Mouse (Mus musculus): Measurements from ENCODE around the gene Ppcs. TPM values are rescaled to one million over a fixed set of nuclear protein-coding genes. Genes with fewer than 3 reads are reported as not detected.

Ppcs gene
- total RNA-seq, 2 experiments from 2014 or later, result 5.7 to 6.0 TPM

DNA sequence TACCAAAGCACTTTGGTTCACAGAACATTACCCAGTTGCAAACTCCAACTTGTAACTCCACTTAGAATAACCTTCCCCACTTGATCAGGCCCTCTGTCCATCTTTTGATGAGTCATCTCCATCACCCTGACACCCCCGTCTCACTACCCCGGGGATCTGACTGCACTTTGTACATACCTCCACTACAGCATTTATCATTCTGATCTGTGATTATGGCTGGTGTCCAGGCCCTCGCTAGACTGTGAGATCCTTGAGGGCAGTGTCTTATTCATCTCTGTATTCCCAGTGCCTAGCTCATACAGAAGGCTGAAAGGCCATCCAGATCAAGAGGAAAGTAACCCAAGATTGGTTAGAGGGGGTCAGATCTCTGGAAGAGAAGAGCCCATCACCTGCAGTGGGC, 1.0 kb downstream of the Ppcs start:
- DNase-seq (ENCODE audit: low spot score in 2 of 2), result no peak

GRCm38 (mm10) chr4:119417894-119418293, 4.3 kb downstream of the Ppcs start:
- no peak for DNase-seq (ENCODE audit: low spot score in 2 of 2)

GRCm38 (mm10) chr4:119417270-119417669, 5.0 kb downstream of the Ppcs start:
- DNase-seq (ENCODE audit: low spot score in 2 of 2), result no peak

GRCm38 (mm10) chr4:119415072-119415753, 7.0 kb downstream of the Ppcs start, which contains the start of gene Ccdc30:
TSS of gene Ccdc30 (minus strand) at chr4:119415521.
- peak; percentile 67 to 85 for DNase-seq (ENCODE audit: low spot score in 2 of 2)

- DNase-seq (ENCODE audit: low spot score in 2 of 2), result peak in 1 of 2 experiments; percentile 27
Measured at GRCm38 (mm10) chr4:119412791-119413190, 9.4 kb downstream of the Ppcs start.

- DNase-seq (ENCODE audit: low spot score in 2 of 2), result no peak
Measured at GRCm38 (mm10) chr4:119411877-119412650, 10.2 kb downstream of the Ppcs start.

DNA sequence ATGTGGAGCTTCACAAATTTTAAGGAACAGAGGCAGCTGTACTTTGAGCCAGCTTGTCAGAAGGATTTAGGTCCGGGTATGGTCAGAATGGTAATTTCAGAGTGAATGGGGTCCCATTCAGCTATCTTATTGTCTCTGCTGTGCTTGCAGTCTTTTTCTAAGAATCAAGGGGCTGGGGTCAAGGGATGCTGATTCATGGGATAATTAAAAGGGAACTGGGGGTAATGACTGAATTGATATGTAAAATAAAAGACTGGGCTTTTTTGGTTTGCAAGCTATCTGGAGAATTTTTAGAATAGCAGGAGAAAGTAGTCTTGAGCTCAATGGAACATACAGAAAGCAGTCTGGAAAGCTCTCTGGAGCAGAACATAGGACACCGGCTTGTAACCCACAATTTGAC, 18.8 kb downstream of the Ppcs start:
- DNase-seq (ENCODE audit: low spot score in 2 of 2), result no peak

DNA sequence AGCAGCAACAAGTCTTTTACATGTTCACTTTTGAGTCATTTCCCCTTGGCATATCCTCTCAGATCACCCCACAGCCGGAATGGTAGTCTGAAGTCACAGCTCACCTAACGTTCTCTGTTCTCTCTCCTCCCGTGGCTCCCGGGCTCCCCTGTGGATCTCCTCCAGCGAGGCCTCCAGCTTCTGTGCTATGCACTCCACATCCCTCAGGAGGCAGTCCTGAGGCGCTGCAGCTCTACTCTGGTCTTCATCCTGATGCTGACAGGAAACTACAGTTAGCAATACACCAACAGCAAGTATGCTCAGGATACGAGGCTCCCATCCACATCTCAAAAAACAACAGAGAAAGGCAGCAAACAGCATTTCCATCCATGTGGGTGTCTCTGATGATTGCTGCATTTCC, 21.3 kb downstream of the Ppcs start:
- no peak for DNase-seq (ENCODE audit: low spot score in 2 of 2)

- DNase-seq (ENCODE audit: low spot score in 2 of 2), result no peak
Measured at GRCm38 (mm10) chr4:119398751-119399150, 23.5 kb downstream of the Ppcs start.

GRCm38 (mm10) chr4:119390369-119390768, 31.9 kb downstream of the Ppcs start:
- DNase-seq (ENCODE audit: low spot score in 2 of 2), result no peak

GRCm38 (mm10) chr4:119389184-119389583, 33.0 kb downstream of the Ppcs start:
- DNase-seq (ENCODE audit: low spot score in 2 of 2), result no peak

GRCm38 (mm10) chr4:119381471-119382190, 40.6 kb downstream of the Ppcs start:
- no peak for DNase-seq (ENCODE audit: low spot score in 2 of 2)

- DNase-seq (ENCODE audit: low spot score in 2 of 2), result no peak
Measured at GRCm38 (mm10) chr4:119369460-119369859, 52.8 kb downstream of the Ppcs start.

Other genes with a start within 250 kb of the Ppcs start
- gene Zfp691, start 248.2 kb downstream of the Ppcs start, total RNA-seq (2021), result 1 to 10 TPM; 8.0 to 9.5 TPM
- 1 to 10 TPM in 1 of 2 experiments, under 1 TPM in 1; 0.54 to 1.9 TPM for gene Ermap, start 232.4 kb downstream of the Ppcs start, total RNA-seq (2021)
- gene Svbp, start 227.1 kb downstream of the Ppcs start, total RNA-seq (2021), result 10 to 100 TPM; 61.1 to 64.6 TPM
- gene Tmem269, start 204.2 kb downstream of the Ppcs start, total RNA-seq (2021), result not detected
- 10 to 100 TPM; 21.2 to 21.3 TPM for gene AU022252, start 189.7 kb downstream of the Ppcs start, total RNA-seq (2021)
- gene P3h1, start 189.5 kb downstream of the Ppcs start, total RNA-seq (2021), result 10 to 100 TPM; 45.6 to 49.3 TPM
- 10 to 100 TPM; 15.4 to 19.0 TPM for gene Cldn19, start 167.0 kb downstream of the Ppcs start, total RNA-seq (2021)
- gene Ybx1, start 127.8 kb downstream of the Ppcs start, total RNA-seq (2021), result 100 to 1,000 TPM; 605 to 611 TPM
- 10 to 100 TPM; 18.0 to 21.9 TPM for gene Ppih, start 101.9 kb downstream of the Ppcs start, total RNA-seq (2021)
- gene Ccdc30, start 6.9 kb downstream of the Ppcs start, total RNA-seq (2021), result under 1 TPM; 0.44 to 0.61 TPM
- not detected for gene Zmynd12, start 394 bp upstream of the Ppcs start, total RNA-seq (2021)
- 1 to 10 TPM in 1 of 2 experiments, under 1 TPM in 1; 0.59 to 1.2 TPM for gene Rimkla, start 70.2 kb upstream of the Ppcs start, total RNA-seq (2021)
- gene Foxj3, start 114.6 kb upstream of the Ppcs start, total RNA-seq (2021), result 10 to 100 TPM; 45.3 to 52.9 TPM
- 10 to 100 TPM in 1 of 2 experiments, 1 to 10 TPM in 1; 9.4 to 10.5 TPM for gene Frg2f1, start 117.1 kb upstream of the Ppcs start, total RNA-seq (2021)
- gene Guca2a, start 215.3 kb upstream of the Ppcs start, total RNA-seq (2021), result not detected
- not detected for gene Guca2b, start 236.5 kb upstream of the Ppcs start, total RNA-seq (2021)

Measured in gastrocnemius, postnatal 4 days (tissue).